Mouse (Mus musculus): ENCODE measurements at regions not wholly inside any gene's neighbourhood (a gene's known extent, or its start where the extent isn't known, plus 50 kb on each side); places are given as distances from the start of the nearest gene placed in this dataset.

DNA sequence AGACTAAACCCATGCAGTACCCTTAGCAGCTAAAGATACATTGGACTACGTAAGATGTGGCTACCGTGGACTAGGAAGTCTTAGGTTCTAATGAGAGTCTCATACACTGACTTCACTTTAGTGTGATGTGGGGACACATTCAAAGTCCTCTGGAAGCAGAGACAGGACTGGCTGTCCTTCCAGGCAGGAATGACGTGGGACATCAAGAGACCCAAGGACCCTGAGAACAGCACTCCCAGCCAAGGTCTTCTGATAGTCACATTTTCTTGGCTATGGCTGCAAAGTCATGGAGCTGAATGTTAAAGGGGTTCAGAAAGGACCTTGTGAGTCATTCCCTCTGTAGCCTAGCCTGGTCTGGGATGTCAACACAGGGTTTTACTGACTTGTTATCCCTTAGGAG, 250.6 kb upstream of the Rora start:
- TF ChIP-seq CTCF (conservative IDR thresholded peaks at IDR 0.05; ENCODE audit: low read length) (no peak), POU5F1 (IDR thresholded peaks at IDR 0.05; ENCODE audit: borderline replicate concordance, low read length) (no peak), NANOG (IDR thresholded peaks at IDR 0.05; ENCODE audit: borderline replicate concordance, low read length) (no peak)
